Mouse (Mus musculus): Measurements from ENCODE around the gene Hsd11b1. TPM values are rescaled to one million over a fixed set of nuclear protein-coding genes. Genes with fewer than 3 reads are reported as not detected.

Gene Hsd11b1
- polyA plus RNA-seq, 1 experiment from 2014 or later: 3.0 TPM

GRCm38 (mm10) chr1:193263026-193263907 is 608 bp downstream of the Hsd11b1 start:
- ATAC-seq (ENCODE audit: low FRiP score, low TSS enrichment) (no peak), DNase-seq (ENCODE audit: low spot score) (no peak)
- Histone ChIP-seq H3K4me3 (ENCODE audit: low read depth, low read length) (no peak overlapping the region), H3K27ac (replicated peaks) (no peak overlapping the region), H3K27me3 (ENCODE audit: control insufficient read depth, insufficient read depth, low read length) (no peaks in the 10 kb centered on the region), H3K36me3 (ENCODE audit: control insufficient read depth, insufficient read depth, low read length) (no peaks in the 10 kb centered on the region), H3K9ac (ENCODE audit: low read length) (no peak overlapping the region), H3K4me1 (replicated peaks; ENCODE audit: control insufficient read depth, insufficient read depth) (no peaks in the 10 kb centered on the region), H3K9me3 (ENCODE audit: control insufficient read depth, low read length) (no peaks in the 10 kb centered on the region), H3K4me2 (replicated peaks; ENCODE audit: low read depth) (no peak overlapping the region)
- no peak for TF ChIP-seq CTCF (IDR thresholded peaks at IDR 0.05; ENCODE audit: low read depth)
- no peak for TF ChIP-seq EP300 (optimal IDR thresholded peaks at IDR 0.05)
- 82% methylated on average over 8 of the region's 8 CpGs for WGBS

GRCm38 (mm10) chr1:193261897-193262548 is 1.9 kb downstream of the Hsd11b1 start:
- no peak overlapping the region for H3K27ac ChIP-seq (replicated peaks)
- no peak for ATAC-seq (ENCODE audit: low FRiP score, low TSS enrichment)

GRCm38 (mm10) chr1:193259559-193259958 is 4.3 kb downstream of the Hsd11b1 start:
- Histone ChIP-seq H3K27ac (replicated peaks) (no peak overlapping the region), H3K4me3 (ENCODE audit: low read depth, low read length) (no peak overlapping the region), H3K9me3 (ENCODE audit: control insufficient read depth, low read length) (no peaks in the 10 kb centered on the region), H3K9ac (ENCODE audit: low read length) (no peak overlapping the region), H3K4me1 (replicated peaks; ENCODE audit: control insufficient read depth, insufficient read depth) (no peaks in the 10 kb centered on the region), H3K4me2 (replicated peaks; ENCODE audit: low read depth) (no peak overlapping the region), H3K36me3 (ENCODE audit: control insufficient read depth, insufficient read depth, low read length) (no peaks in the 10 kb centered on the region), H3K27me3 (ENCODE audit: control insufficient read depth, insufficient read depth, low read length) (no peaks in the 10 kb centered on the region)
- no peak for TF ChIP-seq CTCF (IDR thresholded peaks at IDR 0.05; ENCODE audit: low read depth)
- no peak for TF ChIP-seq EP300 (optimal IDR thresholded peaks at IDR 0.05)
- ATAC-seq (ENCODE audit: low FRiP score, low TSS enrichment): no peak
- WGBS: 75% methylated on average over 9 of the region's 9 CpGs
- DNase-seq (ENCODE audit: low spot score): no peak

More at GRCm38 (mm10) chr1:193261897-193262548, 1.9 kb downstream of the Hsd11b1 start:
- no peaks in the 10 kb centered on the region for H3K36me3 ChIP-seq (ENCODE audit: control insufficient read depth, insufficient read depth, low read length)
- H3K4me3 ChIP-seq (ENCODE audit: low read depth, low read length): no peak overlapping the region
- H3K9ac ChIP-seq (ENCODE audit: low read length): no peak overlapping the region
- H3K4me1 ChIP-seq (replicated peaks; ENCODE audit: control insufficient read depth, insufficient read depth): no peaks in the 10 kb centered on the region
- no peak overlapping the region for H3K4me2 ChIP-seq (replicated peaks; ENCODE audit: low read depth)
- no peaks in the 10 kb centered on the region for H3K9me3 ChIP-seq (ENCODE audit: control insufficient read depth, low read length)
- no peaks in the 10 kb centered on the region for H3K27me3 ChIP-seq (ENCODE audit: control insufficient read depth, insufficient read depth, low read length)
- no peak for DNase-seq (ENCODE audit: low spot score)
- TF ChIP-seq CTCF (IDR thresholded peaks at IDR 0.05; ENCODE audit: low read depth): no peak
- no peak for TF ChIP-seq EP300 (optimal IDR thresholded peaks at IDR 0.05)
- 42% methylated on average over 7 of the region's 7 CpGs for WGBS

- Histone ChIP-seq H3K36me3 (ENCODE audit: control insufficient read depth, insufficient read depth, low read length) (no peaks in the 10 kb centered on the region), H3K9ac (ENCODE audit: low read length) (no peak overlapping the region), H3K27me3 (ENCODE audit: control insufficient read depth, insufficient read depth, low read length) (no peaks in the 10 kb centered on the region), H3K9me3 (ENCODE audit: control insufficient read depth, low read length) (no peaks in the 10 kb centered on the region), H3K4me3 (ENCODE audit: low read depth, low read length) (no peak overlapping the region), H3K27ac (replicated peaks) (no peak overlapping the region), H3K4me1 (replicated peaks; ENCODE audit: control insufficient read depth, insufficient read depth) (no peaks in the 10 kb centered on the region), H3K4me2 (replicated peaks; ENCODE audit: low read depth) (no peak overlapping the region)
- no peak for DNase-seq (ENCODE audit: low spot score)
- TF ChIP-seq CTCF (IDR thresholded peaks at IDR 0.05; ENCODE audit: low read depth) (no peak), EP300 (optimal IDR thresholded peaks at IDR 0.05) (no peak)
- ATAC-seq (ENCODE audit: low FRiP score, low TSS enrichment): no peak
- WGBS: 34% methylated on average over 5 of the region's 5 CpGs
Observed at GRCm38 (mm10) chr1:193256621-193257098, 7.2 kb downstream of the Hsd11b1 start.

GRCm38 (mm10) chr1:193256289-193256577 is 7.6 kb downstream of the Hsd11b1 start:
- DNase-seq (ENCODE audit: low spot score): no peak
- Histone ChIP-seq H3K36me3 (ENCODE audit: control insufficient read depth, insufficient read depth, low read length) (no peaks in the 10 kb centered on the region), H3K4me3 (ENCODE audit: low read depth, low read length) (no peak overlapping the region), H3K4me1 (replicated peaks; ENCODE audit: control insufficient read depth, insufficient read depth) (no peaks in the 10 kb centered on the region), H3K9me3 (ENCODE audit: control insufficient read depth, low read length) (no peaks in the 10 kb centered on the region), H3K9ac (ENCODE audit: low read length) (no peak overlapping the region), H3K4me2 (replicated peaks; ENCODE audit: low read depth) (no peak overlapping the region), H3K27me3 (ENCODE audit: control insufficient read depth, insufficient read depth, low read length) (no peaks in the 10 kb centered on the region), H3K27ac (replicated peaks) (no peak overlapping the region)
- peak; percentile 47; the same call in 1 of the 2 replicates for ATAC-seq (ENCODE audit: low FRiP score, low TSS enrichment)
- TF ChIP-seq EP300 (optimal IDR thresholded peaks at IDR 0.05) (no peak), CTCF (IDR thresholded peaks at IDR 0.05; ENCODE audit: low read depth) (no peak)
